Mouse (Mus musculus): ENCODE results near the gene Gm3045. TPM values are rescaled to one million over a fixed set of nuclear protein-coding genes. Genes with fewer than 3 reads are reported as not detected.

Gm3045 gene
- total and polyA plus RNA-seq, 3 experiments = not detected

DNA sequence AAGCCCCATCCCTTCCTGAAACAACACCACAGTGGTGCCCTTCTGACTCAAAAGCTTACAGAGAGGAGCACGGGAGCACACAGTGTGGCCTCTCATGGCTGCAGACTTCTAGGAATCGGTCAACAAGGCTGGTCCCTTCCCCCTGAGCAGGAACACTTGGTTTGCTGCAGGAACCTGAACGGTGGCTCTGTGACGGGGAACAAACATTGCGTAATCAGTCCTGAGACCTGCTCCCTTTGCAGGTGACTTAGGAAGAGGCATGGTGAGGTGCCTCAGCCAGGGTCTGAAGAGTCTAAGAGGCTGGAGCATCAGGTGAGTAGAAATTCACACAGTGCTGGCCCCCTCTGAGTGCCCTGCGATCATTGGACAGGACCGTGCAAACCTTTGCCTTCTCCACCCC is 463 bp upstream of the Gm3045 start:
- Histone ChIP-seq H3K4me3 (replicated peaks in 1 of 3; ENCODE audit: low read depth in 2 of 3, low read length in 2 of 3, poor library complexity in 1 of 3) (no peak overlapping the region), H3K4me1 (ENCODE audit: control insufficient read depth in 1 of 2, insufficient read depth in 2 of 2) (peaks cover 2 to 9% of the 10 kb centered on the region in 2 experiments; a peak in 2 of 4 replicates), H3K27ac (ENCODE audit: insufficient read depth, low read depth) (no peak overlapping the region), H3K36me3 (replicated peaks in 1 of 2; ENCODE audit: control insufficient read depth in 1 of 2, insufficient read depth in 1 of 2, low read length in 1 of 2) (no peaks in the 10 kb centered on the region), H3K4me2 (ENCODE audit: insufficient read depth, low read depth, poor library complexity, severe bottlenecking) (no peak overlapping the region), H3K9me3 (replicated peaks; ENCODE audit: low read length) (no peaks in the 10 kb centered on the region), H3K27me3 (replicated peaks) (peaks cover 77% of the 10 kb centered on the region), H3K9ac (ENCODE audit: insufficient read depth, low read depth) (no peak overlapping the region), H3K79me2 (replicated peaks; ENCODE audit: control insufficient read depth, extremely low read depth, insufficient read depth, poor library complexity, severe bottlenecking) (no peaks in the 10 kb centered on the region)
- in situ Hi-C loops (cut with MboI; ENCODE audit: low pct_ligation_motif_present, low pct_unique_long_range_greater_than_20kb, low sequenced_read_pairs) = no loop called here
- no peak for TF ChIP-seq MAFK (IDR thresholded peaks at IDR 0.05; ENCODE audit: insufficient replicate concordance, low read length)
- TF ChIP-seq GABPA (IDR thresholded peaks at IDR 0.05; ENCODE audit: insufficient replicate concordance, low read depth, low read length) = no peak
- TF ChIP-seq USF2 (conservative IDR thresholded peaks at IDR 0.05; ENCODE audit: low read depth, low read length) = no peak
- TF ChIP-seq ZMIZ1 (IDR thresholded peaks at IDR 0.05; ENCODE audit: low read depth, low read length) = no peak
- no peak for TF ChIP-seq CHD1 (IDR thresholded peaks at IDR 0.05; ENCODE audit: low read depth, low read length)
- no peak for TF ChIP-seq E2F4 (IDR thresholded peaks at IDR 0.05; ENCODE audit: insufficient replicate concordance, low read depth, low read length)
- TF ChIP-seq ELF1 (IDR thresholded peaks at IDR 0.05; ENCODE audit: low read depth, low read length) = no peak
- TF ChIP-seq ZC3H11A (IDR thresholded peaks at IDR 0.05; ENCODE audit: low read depth, low read length) = no peak
- TF ChIP-seq EP300 (IDR thresholded peaks at IDR 0.05; ENCODE audit: low read length) = no peak
- no peak for TF ChIP-seq IRF4 (IDR thresholded peaks at IDR 0.05; ENCODE audit: low read depth, low read length)
- TF ChIP-seq MEF2A (IDR thresholded peaks at IDR 0.05; ENCODE audit: borderline replicate concordance, low read depth, low read length) = no peak
- TF ChIP-seq MYC (IDR thresholded peaks at IDR 0.05; ENCODE audit: low read depth, low read length) = no peak
- TF ChIP-seq BHLHE40 (IDR thresholded peaks at IDR 0.05; ENCODE audit: low read depth, low read length) = no peak
- no peak for TF ChIP-seq MAZ (IDR thresholded peaks at IDR 0.05; ENCODE audit: low read depth, low read length)
- no peak for TF ChIP-seq ETS1 (conservative IDR thresholded peaks at IDR 0.05; ENCODE audit: low read depth, low read length)
- no peak for TF ChIP-seq MXI1 (IDR thresholded peaks at IDR 0.05; ENCODE audit: low read depth, low read length)
- no peak for DNase-seq (ENCODE audit: extremely low read depth)
- dilution Hi-C loops (cut with MboI; ENCODE audit: extremely low pct_ligation_motif_present, extremely low pct_unique_long_range_greater_than_20kb, low sequenced_read_pairs) = no loop called here

DNA sequence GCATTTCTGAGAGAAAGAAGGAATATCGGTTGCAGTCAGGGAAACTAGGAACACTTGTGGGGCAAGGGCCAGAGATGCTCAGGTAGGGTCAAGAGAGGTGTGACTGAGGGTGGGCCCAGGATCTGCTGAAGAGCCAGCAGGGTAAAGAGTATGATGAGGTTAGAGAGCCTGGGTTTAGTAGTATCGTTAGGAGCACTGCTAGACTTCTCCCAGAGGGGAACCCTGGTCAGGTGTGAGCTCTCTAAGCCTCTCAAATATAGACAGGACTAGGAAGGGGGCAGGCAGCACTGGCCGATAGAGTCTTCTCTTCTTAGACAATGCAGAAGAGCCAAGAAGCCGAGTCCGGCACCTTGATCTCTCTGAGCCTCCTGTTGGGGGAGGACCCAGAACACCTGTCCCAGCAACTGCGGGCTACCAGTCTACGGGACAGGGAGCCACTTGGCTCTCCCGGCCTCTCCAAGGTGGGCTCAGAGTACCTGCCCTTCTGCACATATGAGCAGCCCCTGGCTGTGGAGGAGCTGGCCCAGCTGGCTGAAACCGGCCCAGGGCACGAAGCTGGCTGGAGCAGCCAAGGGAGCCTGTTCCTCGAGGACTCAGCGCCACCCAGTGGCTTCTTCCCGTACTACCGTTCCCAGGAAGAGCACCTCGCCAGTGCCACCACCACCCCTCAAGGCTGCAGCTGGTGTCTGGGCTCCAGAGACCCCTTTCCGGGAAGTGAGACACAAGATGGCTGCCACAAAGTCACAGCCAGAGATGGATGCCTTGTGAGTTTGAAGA is 2.5 kb downstream of the Gm3045 start:
- Histone ChIP-seq H3K79me2 (replicated peaks; ENCODE audit: control insufficient read depth, extremely low read depth, insufficient read depth, poor library complexity, severe bottlenecking) (no peaks in the 10 kb centered on the region), H3K27ac (ENCODE audit: insufficient read depth, low read depth) (no peak overlapping the region), H3K4me3 (replicated peaks in 1 of 3; ENCODE audit: low read depth in 2 of 3, low read length in 2 of 3, poor library complexity in 1 of 3) (no peak overlapping the region), H3K36me3 (replicated peaks in 1 of 2; ENCODE audit: control insufficient read depth in 1 of 2, insufficient read depth in 1 of 2, low read length in 1 of 2) (no peaks in the 10 kb centered on the region), H3K9me3 (replicated peaks; ENCODE audit: low read length) (no peaks in the 10 kb centered on the region), H3K4me1 (ENCODE audit: control insufficient read depth in 1 of 2, insufficient read depth in 2 of 2) (peaks cover 0 to 9% of the 10 kb centered on the region in 2 experiments; a peak in 3 of 4 replicates), H3K9ac (ENCODE audit: insufficient read depth, low read depth) (no peak overlapping the region), H3K27me3 (replicated peaks) (peaks cover 72% of the 10 kb centered on the region), H3K4me2 (ENCODE audit: insufficient read depth, low read depth, poor library complexity, severe bottlenecking) (no peak overlapping the region)
- peak; percentile 56 for DNase-seq (ENCODE audit: extremely low read depth)
- in situ Hi-C loops (cut with MboI; ENCODE audit: low pct_ligation_motif_present, low pct_unique_long_range_greater_than_20kb, low sequenced_read_pairs) (no loop called here), dilution Hi-C loops (cut with MboI; ENCODE audit: extremely low pct_ligation_motif_present, extremely low pct_unique_long_range_greater_than_20kb, low sequenced_read_pairs) (no loop called here)
- no peak for TF ChIP-seq MYC (IDR thresholded peaks at IDR 0.05; ENCODE audit: low read depth, low read length)
- TF ChIP-seq RAD21 (IDR thresholded peaks at IDR 0.05; ENCODE audit: low read depth, low read length) = peak; percentile 81
- no peak for TF ChIP-seq RCOR1 (conservative IDR thresholded peaks at IDR 0.05; ENCODE audit: low read depth, low read length)
- no peak for TF ChIP-seq MEF2A (IDR thresholded peaks at IDR 0.05; ENCODE audit: borderline replicate concordance, low read depth, low read length)
- no peak for TF ChIP-seq MAZ (IDR thresholded peaks at IDR 0.05; ENCODE audit: low read depth, low read length)
- TF ChIP-seq E2F4 (IDR thresholded peaks at IDR 0.05; ENCODE audit: insufficient replicate concordance, low read depth, low read length) = no peak
- TF ChIP-seq USF1 (IDR thresholded peaks at IDR 0.05; ENCODE audit: low read depth, low read length) = no peak
- TF ChIP-seq BHLHE40 (IDR thresholded peaks at IDR 0.05; ENCODE audit: low read depth, low read length) = no peak
- TF ChIP-seq POLR2AphosphoS2 (IDR thresholded peaks at IDR 0.05; ENCODE audit: low read depth, low read length) = no peak
- TF ChIP-seq NELFE (IDR thresholded peaks at IDR 0.05; ENCODE audit: low read depth, low read length) = no peak
- TF ChIP-seq SIN3A (IDR thresholded peaks at IDR 0.05; ENCODE audit: low read length) = no peak
- no peak for TF ChIP-seq TBP (conservative IDR thresholded peaks at IDR 0.05; ENCODE audit: low read depth, low read length)
- no peak for TF ChIP-seq NRF1 (IDR thresholded peaks at IDR 0.05; ENCODE audit: low read depth, low read length)
- no peak for TF ChIP-seq POLR2A (IDR thresholded peaks at IDR 0.05; ENCODE audit: low read depth, low read length)
- TF ChIP-seq CHD1 (IDR thresholded peaks at IDR 0.05; ENCODE audit: low read depth, low read length) = no peak
- TF ChIP-seq MAFK (IDR thresholded peaks at IDR 0.05; ENCODE audit: insufficient replicate concordance, low read length) = no peak
- no peak for TF ChIP-seq ZMIZ1 (IDR thresholded peaks at IDR 0.05; ENCODE audit: low read depth, low read length)
- no peak for TF ChIP-seq ETS1 (conservative IDR thresholded peaks at IDR 0.05; ENCODE audit: low read depth, low read length)
- no peak for TF ChIP-seq PAX5 (IDR thresholded peaks at IDR 0.05; ENCODE audit: low read length)
- TF ChIP-seq UBTF (IDR thresholded peaks at IDR 0.05; ENCODE audit: low read depth, low read length) = no peak
- TF ChIP-seq ZC3H11A (IDR thresholded peaks at IDR 0.05; ENCODE audit: low read depth, low read length) = no peak
- TF ChIP-seq GABPA (IDR thresholded peaks at IDR 0.05; ENCODE audit: insufficient replicate concordance, low read depth, low read length) = no peak
- TF ChIP-seq SMC3 (IDR thresholded peaks at IDR 0.05; ENCODE audit: low read depth, low read length) = peak; percentile 81
- TF ChIP-seq ELF1 (IDR thresholded peaks at IDR 0.05; ENCODE audit: low read depth, low read length) = peak; percentile 42; the same call in 1 of the 2 replicates
- TF ChIP-seq CTCF (conservative IDR thresholded peaks at IDR 0.05 in 1 of 2, IDR thresholded peaks at IDR 0.05 in 1 of 2; ENCODE audit: low read depth in 2 of 2, low read length in 2 of 2) = peak; percentile 60 to 84
- no peak for TF ChIP-seq USF2 (conservative IDR thresholded peaks at IDR 0.05; ENCODE audit: low read depth, low read length)
